Mouse (Mus musculus): ENCODE results near the gene Dync2li1. TPM values are rescaled to one million over a fixed set of nuclear protein-coding genes. Genes with fewer than 3 reads are reported as not detected.

The Dync2li1 gene
- polyA plus RNA-seq, 1 experiment, result 2.2 TPM

DNA sequence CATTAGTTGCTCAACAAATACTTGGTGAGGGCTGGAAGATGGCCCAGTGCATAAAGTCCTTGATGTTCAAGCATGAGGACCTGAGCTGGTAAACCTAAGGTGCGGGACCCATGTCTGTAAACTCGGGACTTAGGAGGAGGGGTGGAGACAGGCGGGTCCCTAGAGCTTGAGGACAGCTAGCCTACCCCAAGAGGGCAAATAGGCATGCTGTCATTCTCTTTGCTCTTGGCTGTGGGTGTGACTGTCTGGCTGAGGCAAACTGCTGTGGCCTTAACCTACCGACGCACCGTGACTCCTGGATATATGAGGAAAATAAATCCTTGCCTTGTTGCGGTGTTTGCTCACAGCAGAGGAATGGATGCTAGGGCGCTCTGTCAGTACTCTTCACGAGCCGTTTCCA lies 1.4 kb downstream of the Dync2li1 start:
- H3K4me1 ChIP-seq (ENCODE audit: control insufficient read depth, insufficient read depth, low read length), result no peaks in the 10 kb centered on the region
- no peak for TF ChIP-seq POLR2A (IDR thresholded peaks at IDR 0.05; ENCODE audit: borderline replicate concordance, control insufficient read depth, low read depth, low read length)
- no peak for TF ChIP-seq CTCF (IDR thresholded peaks at IDR 0.05; ENCODE audit: control insufficient read depth, insufficient read depth, low read length)
- WGBS, result 92% methylated on average over 10 of the region's 10 CpGs
- H3K27ac ChIP-seq (ENCODE audit: control insufficient read depth, insufficient read depth, low read depth, low read length, poor library complexity), result no peak overlapping the region
- H3K4me3 ChIP-seq (replicated peaks; ENCODE audit: control insufficient read depth, low read depth, low read length), result no peak overlapping the region

DNA sequence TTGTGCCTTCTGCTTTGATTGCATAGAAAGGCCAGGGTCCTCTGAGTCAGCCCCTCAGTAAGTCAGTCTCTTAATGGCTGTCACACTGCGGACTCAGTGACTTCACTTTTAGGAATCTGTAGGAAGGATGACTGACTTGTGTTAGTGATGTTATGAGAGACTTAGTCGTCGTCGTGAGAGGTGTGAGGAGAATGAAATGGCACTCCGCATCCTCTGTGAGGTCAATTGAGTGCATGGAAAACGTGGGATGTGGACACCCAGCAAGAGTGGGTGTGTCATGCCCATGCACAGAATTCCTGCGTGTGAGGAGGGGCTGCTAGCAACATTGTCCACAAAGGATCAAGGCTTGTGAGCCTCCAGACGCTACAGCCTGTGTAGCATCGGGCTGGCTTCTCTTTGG lies 2.3 kb downstream of the Dync2li1 start:
- WGBS, result 83% methylated on average over 9 of the region's 9 CpGs
- Histone ChIP-seq H3K4me1 (ENCODE audit: control insufficient read depth, insufficient read depth, low read length) (peaks cover 2% of the 10 kb centered on the region; the same call in 1 of the 2 replicates), H3K27ac (ENCODE audit: control insufficient read depth, insufficient read depth, low read depth, low read length, poor library complexity) (no peak overlapping the region), H3K4me3 (replicated peaks; ENCODE audit: control insufficient read depth, low read depth, low read length) (no peak overlapping the region)
- no peak for TF ChIP-seq POLR2A (IDR thresholded peaks at IDR 0.05; ENCODE audit: borderline replicate concordance, control insufficient read depth, low read depth, low read length)
- TF ChIP-seq CTCF (IDR thresholded peaks at IDR 0.05; ENCODE audit: control insufficient read depth, insufficient read depth, low read length), result no peak

DNA sequence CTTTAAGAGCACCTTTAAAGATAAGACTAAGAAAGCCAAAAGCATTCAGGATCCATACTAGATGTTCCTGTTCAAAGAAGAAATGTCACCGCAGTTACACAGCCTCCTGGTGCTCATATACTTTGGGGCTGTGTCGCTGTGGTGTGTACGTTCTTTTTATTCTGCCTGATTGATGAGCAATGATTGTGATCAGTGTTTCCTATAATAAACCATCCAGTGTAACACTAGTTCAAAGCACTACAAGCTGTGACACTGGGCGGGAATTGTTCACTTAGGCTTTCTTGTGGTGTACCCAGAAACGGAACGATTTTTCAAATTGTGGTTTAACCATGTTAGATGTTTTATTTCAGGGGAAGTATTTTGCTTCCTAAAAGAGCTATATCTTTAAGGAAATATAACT lies 5.5 kb downstream of the Dync2li1 start:
- H3K27ac ChIP-seq (ENCODE audit: control insufficient read depth, insufficient read depth, low read depth, low read length, poor library complexity), result no peak overlapping the region
- TF ChIP-seq CTCF (IDR thresholded peaks at IDR 0.05; ENCODE audit: control insufficient read depth, insufficient read depth, low read length) (no peak), POLR2A (IDR thresholded peaks at IDR 0.05; ENCODE audit: borderline replicate concordance, control insufficient read depth, low read depth, low read length) (no peak)
- 43% methylated on average over 6 of the region's 6 CpGs for WGBS
- peaks cover 2% of the 10 kb centered on the region; the same call in 1 of the 2 replicates for H3K4me1 ChIP-seq (ENCODE audit: control insufficient read depth, insufficient read depth, low read length)
- H3K4me3 ChIP-seq (replicated peaks; ENCODE audit: control insufficient read depth, low read depth, low read length), result no peak overlapping the region

DNA sequence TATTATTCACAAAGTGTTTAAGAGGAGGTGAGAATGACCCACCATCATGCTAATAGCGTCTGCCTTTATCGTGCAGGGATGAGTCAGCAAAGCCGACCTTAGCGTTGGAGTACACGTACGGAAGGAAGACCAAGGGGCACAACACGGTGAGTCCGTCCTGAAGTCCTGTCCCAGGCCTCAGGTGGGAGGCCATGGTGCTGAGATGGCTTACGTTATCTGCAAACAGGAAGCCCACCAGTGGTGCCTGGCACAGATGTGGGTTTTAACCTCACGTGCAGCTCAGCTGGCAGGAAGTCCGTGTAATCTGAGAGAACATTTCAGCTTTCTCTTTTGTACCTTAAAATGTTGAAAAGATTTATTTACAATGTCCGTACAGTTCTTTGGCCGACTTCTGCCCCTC lies 7.1 kb downstream of the Dync2li1 start:
- Histone ChIP-seq H3K4me3 (replicated peaks; ENCODE audit: control insufficient read depth, low read depth, low read length) (peak overlapping the region; percentile 47), H3K4me1 (ENCODE audit: control insufficient read depth, insufficient read depth, low read length) (peaks cover 4% of the 10 kb centered on the region; the same call in 1 of the 2 replicates), H3K27ac (ENCODE audit: control insufficient read depth, insufficient read depth, low read depth, low read length, poor library complexity) (no peak overlapping the region)
- 5% methylated on average over 13 of the region's 13 CpGs for WGBS
- no peak for TF ChIP-seq POLR2A (IDR thresholded peaks at IDR 0.05; ENCODE audit: borderline replicate concordance, control insufficient read depth, low read depth, low read length)
- no peak for TF ChIP-seq CTCF (IDR thresholded peaks at IDR 0.05; ENCODE audit: control insufficient read depth, insufficient read depth, low read length)

DNA sequence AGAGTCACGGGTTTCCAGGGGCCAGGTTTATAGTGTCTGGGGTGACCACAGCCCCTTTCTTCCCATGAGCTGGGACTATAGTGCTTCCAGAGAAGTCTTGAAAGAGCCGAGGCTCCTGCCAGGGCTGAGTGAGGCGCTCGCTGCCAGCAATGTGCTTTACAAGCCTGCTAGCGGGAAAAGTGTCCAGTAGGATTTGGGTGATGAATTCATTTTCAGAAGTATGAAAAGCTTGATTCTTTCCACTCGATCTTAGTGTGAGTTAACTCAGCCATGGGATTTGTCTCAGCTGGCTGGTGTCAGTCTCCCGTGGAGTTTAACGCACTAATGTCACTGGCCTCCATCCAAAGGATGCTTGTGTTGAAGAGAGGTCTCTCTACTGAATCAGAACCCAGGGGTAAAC lies 10.0 kb downstream of the Dync2li1 start:
- no peak overlapping the region for H3K4me3 ChIP-seq (replicated peaks; ENCODE audit: control insufficient read depth, low read depth, low read length)
- 84% methylated on average over 8 of the region's 8 CpGs for WGBS
- peaks cover 4% of the 10 kb centered on the region; the same call in 1 of the 2 replicates for H3K4me1 ChIP-seq (ENCODE audit: control insufficient read depth, insufficient read depth, low read length)
- H3K27ac ChIP-seq (ENCODE audit: control insufficient read depth, insufficient read depth, low read depth, low read length, poor library complexity), result no peak overlapping the region
- TF ChIP-seq CTCF (IDR thresholded peaks at IDR 0.05; ENCODE audit: control insufficient read depth, insufficient read depth, low read length) (no peak), POLR2A (IDR thresholded peaks at IDR 0.05; ENCODE audit: borderline replicate concordance, control insufficient read depth, low read depth, low read length) (no peak)

DNA sequence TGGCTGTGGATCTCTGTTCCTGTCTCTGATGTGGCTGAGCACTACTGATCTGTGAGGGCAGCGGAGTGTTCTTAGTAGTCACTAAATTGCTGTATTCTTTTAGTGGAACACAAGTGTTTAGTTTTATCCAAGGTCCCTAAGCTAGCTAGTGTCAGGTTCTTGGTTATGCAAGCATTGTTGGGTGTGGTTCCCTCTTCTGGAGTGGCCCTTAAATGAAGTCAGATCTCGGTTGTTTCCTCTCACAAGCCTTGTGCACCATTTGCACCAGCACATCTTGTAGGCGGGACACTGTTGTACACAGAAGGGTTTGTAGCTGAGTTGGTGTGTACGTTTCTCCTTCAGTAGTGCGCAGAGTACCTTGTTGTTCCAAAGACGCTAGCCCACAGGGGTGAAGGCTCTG lies 11.7 kb downstream of the Dync2li1 start:
- H3K4me3 ChIP-seq (replicated peaks; ENCODE audit: control insufficient read depth, low read depth, low read length), result no peak overlapping the region
- WGBS, result 70% methylated on average over 6 of the region's 6 CpGs
- no peak overlapping the region; the same call in 1 of the 2 replicates for H3K27ac ChIP-seq (ENCODE audit: control insufficient read depth, insufficient read depth, low read depth, low read length, poor library complexity)
- TF ChIP-seq CTCF (IDR thresholded peaks at IDR 0.05; ENCODE audit: control insufficient read depth, insufficient read depth, low read length), result no peak
- no peak for TF ChIP-seq POLR2A (IDR thresholded peaks at IDR 0.05; ENCODE audit: borderline replicate concordance, control insufficient read depth, low read depth, low read length)
- H3K4me1 ChIP-seq (ENCODE audit: control insufficient read depth, insufficient read depth, low read length), result peaks cover 4% of the 10 kb centered on the region; the same call in 1 of the 2 replicates

DNA sequence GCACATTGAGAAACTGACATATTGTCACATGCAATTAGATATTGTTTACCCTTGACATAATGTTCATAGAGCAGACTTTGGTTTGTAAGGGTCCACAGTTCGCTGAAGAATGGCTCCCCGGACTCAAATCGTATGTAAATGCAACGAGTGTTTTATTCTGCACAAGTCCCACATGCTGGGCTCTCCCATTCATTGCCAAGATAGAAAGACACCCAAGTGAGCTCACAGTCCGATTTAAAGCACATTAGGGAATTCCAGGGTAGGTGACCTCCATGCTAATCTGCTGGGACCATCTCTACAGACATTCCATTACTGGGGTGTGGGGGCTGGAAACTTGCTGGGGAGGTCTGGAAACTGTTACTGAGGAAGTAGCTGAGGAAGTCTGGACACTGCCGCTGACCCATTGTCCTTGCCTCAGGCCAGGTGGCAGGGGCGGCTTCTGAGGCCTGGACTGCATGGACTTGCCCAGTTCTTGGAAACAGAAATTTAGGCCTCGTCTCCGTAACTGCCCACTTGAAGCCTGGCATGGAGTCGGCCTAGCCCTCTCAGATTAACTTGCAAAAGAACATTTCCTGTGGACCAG lies 13.6 kb downstream of the Dync2li1 start:
- no peak overlapping the region for H3K27ac ChIP-seq (ENCODE audit: control insufficient read depth, insufficient read depth, low read depth, low read length, poor library complexity)
- 81% methylated on average over 10 of the region's 10 CpGs for WGBS
- H3K4me1 ChIP-seq (ENCODE audit: control insufficient read depth, insufficient read depth, low read length), result peaks cover 2% of the 10 kb centered on the region; the same call in 1 of the 2 replicates
- TF ChIP-seq POLR2A (IDR thresholded peaks at IDR 0.05; ENCODE audit: borderline replicate concordance, control insufficient read depth, low read depth, low read length), result no peak
- TF ChIP-seq CTCF (IDR thresholded peaks at IDR 0.05; ENCODE audit: control insufficient read depth, insufficient read depth, low read length), result no peak
- no peak overlapping the region for H3K4me3 ChIP-seq (replicated peaks; ENCODE audit: control insufficient read depth, low read depth, low read length)

DNA sequence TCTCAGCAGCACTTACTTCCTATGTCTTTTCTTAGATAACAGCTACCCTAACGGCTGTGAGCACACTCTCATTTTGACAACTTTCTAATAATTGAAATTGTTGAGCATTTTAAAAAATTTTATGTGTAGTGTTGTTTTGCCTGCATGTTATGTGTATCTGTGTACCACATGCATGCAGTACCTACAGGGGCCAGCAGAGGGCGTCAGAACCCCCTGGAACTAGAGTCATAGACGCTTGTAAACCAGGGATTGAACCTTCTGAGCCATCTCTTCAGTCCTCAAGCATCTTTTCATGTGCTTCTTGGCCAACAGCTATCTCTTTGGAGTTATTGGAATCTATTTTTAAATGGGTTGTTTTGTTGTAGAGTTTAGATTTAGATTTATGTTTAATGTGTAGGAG lies 15.6 kb downstream of the Dync2li1 start:
- H3K27ac ChIP-seq (ENCODE audit: control insufficient read depth, insufficient read depth, low read depth, low read length, poor library complexity), result no peak overlapping the region
- WGBS, result 30% methylated on average over 3 of the region's 3 CpGs
- H3K4me3 ChIP-seq (replicated peaks; ENCODE audit: control insufficient read depth, low read depth, low read length), result no peak overlapping the region
- peaks cover 2% of the 10 kb centered on the region; the same call in 1 of the 2 replicates for H3K4me1 ChIP-seq (ENCODE audit: control insufficient read depth, insufficient read depth, low read length)
- peak; percentile 75 for TF ChIP-seq CTCF (IDR thresholded peaks at IDR 0.05; ENCODE audit: control insufficient read depth, insufficient read depth, low read length)
- no peak for TF ChIP-seq POLR2A (IDR thresholded peaks at IDR 0.05; ENCODE audit: borderline replicate concordance, control insufficient read depth, low read depth, low read length)
